ENCODE assay signal across 13 mouse cellular contexts in genomic region chr5:149164881-149165280, GRCm38 (mm10). TPM values are rescaled to one million over a fixed set of nuclear protein-coding genes. Genes with fewer than 3 reads are reported as not detected.
DNase-seq lines count a peak whose midpoint lies in the region; ATAC-seq and TF ChIP-seq lines count a peak whose summit lies in the region.
"Had no signal": no experiment of that assay in that cellular context is flagged by ENCODE, and none has a peak within 500 bp of the region (broad histone marks: within the 10 kb centered on the region; RNA-seq: fewer than 3 reads in every experiment).

No protein-coding gene starts in this region.

- no peak overlapping the region for H3K9ac ChIP-seq in forebrain, embryonic 13.5 days
- H3K9ac ChIP-seq in ES-E14 (ENCODE audit: insufficient read depth, low read depth, low read length, poor library complexity, severe bottlenecking) = no peak overlapping the region
- H3K9ac ChIP-seq: limb, embryonic 12.5 days had no signal

- no peak overlapping the region for H3K4me2 ChIP-seq in forebrain, embryonic 13.5 days
- H3K4me2 ChIP-seq: limb, embryonic 12.5 days had no signal

- no peak for TF ChIP-seq CTCF in kidney, adult 2 months (conservative IDR thresholded peaks at IDR 0.05; ENCODE audit: insufficient read depth, insufficient read length, low read depth, low read length)

- H3K4me3 ChIP-seq in forebrain, embryonic 10.5 days = no peak overlapping the region
- no peak overlapping the region for H3K4me3 ChIP-seq in forebrain, embryonic 13.5 days
- no peak overlapping the region for H3K4me3 ChIP-seq in ES-E14 (ENCODE audit: insufficient read depth in 1 of 2, low read depth in 1 of 2, low read length in 2 of 2, poor library complexity in 1 of 2, severe bottlenecking in 1 of 2)
- H3K4me3 ChIP-seq in kidney, adult 2 months (ENCODE audit: insufficient read depth, low read depth, low read length) = no peak overlapping the region
- H3K4me3 ChIP-seq: gastrocnemius, adult 2 months; limb, embryonic 12.5 days had no signal

- WGBS in forebrain, embryonic 10.5 days = 63% methylated on average over 7 of the region's 7 CpGs
- 60% methylated on average over 7 of the region's 7 CpGs for WGBS in forebrain, embryonic 13.5 days
- WGBS in kidney, adult 2 months = 23% methylated on average over 7 of the region's 7 CpGs

- H3K9me3 ChIP-seq in forebrain, embryonic 10.5 days = no peaks in the 10 kb centered on the region
- no peaks in the 10 kb centered on the region for H3K9me3 ChIP-seq in forebrain, embryonic 13.5 days (replicated peaks)
- H3K9me3 ChIP-seq in ES-E14 (ENCODE audit: control insufficient read depth, insufficient read depth, low read depth, low read length) = no peaks in the 10 kb centered on the region
- H3K9me3 ChIP-seq: limb, embryonic 12.5 days had no signal

- TF ChIP-seq POLR2A in kidney, adult 2 months (IDR thresholded peaks at IDR 0.05; ENCODE audit: low read depth, low read length) = no peak

- no peak for ATAC-seq in forebrain, embryonic 13.5 days
- ATAC-seq in erythroblast, adult 5-6 weeks (replicated peaks; ENCODE audit: low FRiP score, poor library complexity, severe bottlenecking) = no peak

- in situ Hi-C loops in ES-E14 (cut with MboI; ENCODE audit: low sequenced_read_pairs in 2 of 2, unreplicated experiment in 2 of 2) = no loop called here

- H3K27me3 ChIP-seq in forebrain, embryonic 10.5 days (ENCODE audit: poor library complexity, severe bottlenecking) = no peaks in the 10 kb centered on the region
- H3K27me3 ChIP-seq in forebrain, embryonic 13.5 days = no peaks in the 10 kb centered on the region
- H3K27me3 ChIP-seq in kidney, adult 2 months (replicated peaks; ENCODE audit: control insufficient read depth, insufficient read depth, low read length) = no peaks in the 10 kb centered on the region
- H3K27me3 ChIP-seq: limb, embryonic 12.5 days had no signal

- peak overlapping the region; percentile 25; the same call in 1 of the 2 replicates for H3K27ac ChIP-seq in forebrain, embryonic 10.5 days
- H3K27ac ChIP-seq in forebrain, embryonic 13.5 days = no peak overlapping the region
- no peak overlapping the region for H3K27ac ChIP-seq in ES-E14 (ENCODE audit: insufficient read depth, low read depth, low read length, poor library complexity, severe bottlenecking)
- peak overlapping the region; percentile 42; the same call in 1 of the 2 replicates for H3K27ac ChIP-seq in kidney, adult 2 months (ENCODE audit: insufficient read depth, low read depth, low read length)
- H3K27ac ChIP-seq: gastrocnemius, adult 2 months; limb, embryonic 12.5 days had no signal

- DNase-seq in forebrain, embryonic 10.5 days (ENCODE audit: extremely low spot score, low spot score) = no peak
- DNase-seq in ES-E14 (ENCODE audit: low read depth, low spot score) (no peak), liver (peak; percentile 14)
- peak; percentile 78 for DNase-seq in kidney, adult 2 months
- no peak for DNase-seq in c-Kit-positive CD71-positive TER-119-positive erythroid progenitor cells, embryonic 14.5 days (ENCODE audit: low spot score)
- no peak for DNase-seq in layer of hippocampus, adult 18-20 months (ENCODE audit: low spot score in 2 of 2)
- DNase-seq: adrenal gland, postnatal 25 days; gastrocnemius, adult 2 months; right cerebral cortex, adult 18-20 months; thymus, postnatal 14 days had no signal

- H3K36me3 ChIP-seq in forebrain, embryonic 10.5 days (replicated peaks) = no peaks in the 10 kb centered on the region
- no peaks in the 10 kb centered on the region for H3K36me3 ChIP-seq in forebrain, embryonic 13.5 days (ENCODE audit: poor library complexity, severe bottlenecking)
- H3K36me3 ChIP-seq in ES-E14 (ENCODE audit: control insufficient read depth, insufficient read depth, low read length, poor library complexity, severe bottlenecking) = no peaks in the 10 kb centered on the region
- no peaks in the 10 kb centered on the region for H3K36me3 ChIP-seq in kidney, adult 2 months (ENCODE audit: control insufficient read depth, insufficient read depth, low read length)
- H3K36me3 ChIP-seq: limb, embryonic 12.5 days had no signal

- peaks cover 17% of the 10 kb centered on the region for H3K4me1 ChIP-seq in forebrain, embryonic 10.5 days
- no peaks in the 10 kb centered on the region for H3K4me1 ChIP-seq in forebrain, embryonic 13.5 days
- peaks cover 0 to 4% of the 10 kb centered on the region in 2 experiments; a peak in 1 of 4 replicates for H3K4me1 ChIP-seq in ES-E14 (ENCODE audit: control insufficient read depth in 2 of 2, insufficient read depth in 2 of 2, low read length in 2 of 2, poor library complexity in 1 of 2)
- H3K4me1 ChIP-seq in kidney, adult 2 months (ENCODE audit: control insufficient read depth, insufficient read depth, low read length) = peaks cover 6% of the 10 kb centered on the region
- H3K4me1 ChIP-seq: limb, embryonic 12.5 days had no signal

TF ChIP-seq in ES-E14, 5 proteins besides CTCF, POLR2A, EP300 and RAD21:
- TF ChIP-seq ZNF384 (IDR thresholded peaks at IDR 0.05; ENCODE audit: low read depth, low read length) (0 out of 2 replicates have a peak, but pooled peaks have one; percentile 10), CHD2 (IDR thresholded peaks at IDR 0.05; ENCODE audit: low read depth, low read length) (no peak), ZC3H11A (IDR thresholded peaks at IDR 0.05; ENCODE audit: borderline replicate concordance, low read depth, low read length) (no peak)

RNA-seq across cellular contexts. Expression of gene Uspl1, which starts 19.3 kb away (rescaled TPM):
- polyA plus RNA-seq in forebrain, embryonic 10.5 days (2016; fragmentation: Nextera tagmentation; extraction: Ambion mirVana) = 73.3 and 76.2 TPM in 2 replicates
- 54.8 and 61.1 TPM in 2 replicates for polyA plus RNA-seq in forebrain, embryonic 13.5 days (2015; fragmentation: Nextera tagmentation; extraction: Ambion mirVana)
- total RNA-seq in ES-E14 (2012; rRNA removed) = 108 and 116 TPM in 2 replicates
- 9.4 and 9.9 TPM in 2 replicates for polyA plus RNA-seq in kidney, adult 2 months (2012; rRNA removed)
- 5.2 and 7.5 TPM in 2 replicates for total RNA-seq in erythroblast, adult 5-6 weeks (2015; ENCODE audit: low replicate concordance)
- total RNA-seq in erythroblast, adult 5-6 weeks (2017; ENCODE audit: low replicate concordance) = 10.0 and 15.1 TPM in 2 replicates
- 10 to 100 TPM; 37.9 to 38.3 TPM for total RNA-seq in layer of hippocampus, adult 18-20 months (2021)

RNA-seq across cellular contexts. Expression of gene Hmgb1, which starts 19.4 kb away (rescaled TPM):
- polyA plus RNA-seq in forebrain, embryonic 10.5 days (2016; fragmentation: Nextera tagmentation; extraction: Ambion mirVana) = 1,643 and 1,661 TPM in 2 replicates
- 1,631 and 1,827 TPM in 2 replicates for polyA plus RNA-seq in forebrain, embryonic 13.5 days (2015; fragmentation: Nextera tagmentation; extraction: Ambion mirVana)
- total RNA-seq in ES-E14 (2012; rRNA removed) = 287 and 350 TPM in 2 replicates
- 33.6 and 48.1 TPM in 2 replicates for polyA plus RNA-seq in kidney, adult 2 months (2012; rRNA removed)
- 310 and 337 TPM in 2 replicates for total RNA-seq in erythroblast, adult 5-6 weeks (2015; ENCODE audit: low replicate concordance)
- 224 and 253 TPM in 2 replicates for total RNA-seq in erythroblast, adult 5-6 weeks (2017; ENCODE audit: low replicate concordance)
- 100 to 1,000 TPM; 127 to 133 TPM for total RNA-seq in layer of hippocampus, adult 18-20 months (2021)

Comparison
In these comparisons a context has a peak if more than half of its experiments do, and no peak if none do; other contexts are left out.
1. H3K27ac ChIP-seq: peak in forebrain, embryonic 10.5 days (single experiment) and kidney, adult 2 months (single experiment); none in forebrain, embryonic 13.5 days (single experiment) and ES-E14 (single experiment).
2. DNase-seq: peak in kidney, adult 2 months (single experiment) and liver (single experiment); none in forebrain, embryonic 10.5 days (single experiment), ES-E14 (single experiment), c-Kit-positive CD71-positive TER-119-positive erythroid progenitor cells, embryonic 14.5 days (single experiment) and layer of hippocampus, adult 18-20 months (0 of 2).